Mouse (Mus musculus): ENCODE results near the gene Cyp4f13. TPM values are rescaled to one million over a fixed set of nuclear protein-coding genes. Genes with fewer than 3 reads are reported as not detected.
A peak's percentile ranks its signal among the peaks of the same experiment; 100 is the strongest.

The Cyp4f13 gene
- total RNA-seq (2021) = 10 to 100 TPM; 16.4 to 19.2 TPM
- long read RNA-seq, partial matches to known transcripts = 1 of 9 reads
- long read RNA-seq, other reads (novel, unspliced or antisense) = 5 of 9 reads

GRCm38 (mm10) chr17:32947215-32947914 lies at the start of gene Cyp4f13:
Gene Cyp4f13 (minus strand): TSS chr17:32947402.
- DNase-seq (ENCODE audit: low spot score in 2 of 2) = peak; percentile 96 to 97

GRCm38 (mm10) chr17:32992699-32993474 lies 45.7 kb upstream of the Cyp4f13 start, which contains the start of gene Zfp952:
Gene Zfp952 (plus strand): TSS chr17:32993129.
- peak; percentile 88 to 90 for DNase-seq (ENCODE audit: low spot score in 2 of 2)

- DNase-seq (ENCODE audit: low spot score in 2 of 2) = peak in 1 of 2 experiments; percentile 28
Observed at GRCm38 (mm10) chr17:32991965-32992698, 44.9 kb upstream of the Cyp4f13 start.

GRCm38 (mm10) chr17:32986301-32986700 lies 39.1 kb upstream of the Cyp4f13 start:
- no peak for DNase-seq (ENCODE audit: low spot score in 2 of 2)

- no peak for DNase-seq (ENCODE audit: low spot score in 2 of 2)
Observed at GRCm38 (mm10) chr17:32981361-32981760, 34.2 kb upstream of the Cyp4f13 start.

- peak; percentile 90 to 92 for DNase-seq (ENCODE audit: low spot score in 2 of 2)
Observed at GRCm38 (mm10) chr17:32965623-32966290, 18.6 kb upstream of the Cyp4f13 start, which contains the start of gene Zfp472. Gene Zfp472 (plus strand): TSS chr17:32965814.

GRCm38 (mm10) chr17:32965253-32965622 lies 18.0 kb upstream of the Cyp4f13 start:
- DNase-seq (ENCODE audit: low spot score in 2 of 2) = no peak

GRCm38 (mm10) chr17:32951441-32951840 lies 4.2 kb upstream of the Cyp4f13 start:
- DNase-seq (ENCODE audit: low spot score in 2 of 2) = peak; percentile 90

GRCm38 (mm10) chr17:32951006-32951405 lies 3.8 kb upstream of the Cyp4f13 start:
- DNase-seq (ENCODE audit: low spot score in 2 of 2) = no peak

GRCm38 (mm10) chr17:32950136-32950535 lies 2.9 kb upstream of the Cyp4f13 start:
- DNase-seq (ENCODE audit: low spot score in 2 of 2) = no peak

- peak in 1 of 2 experiments; percentile 6 for DNase-seq (ENCODE audit: low spot score in 2 of 2)
Observed at GRCm38 (mm10) chr17:32946716-32947115, 486 bp downstream of the Cyp4f13 start.

GRCm38 (mm10) chr17:32944402-32945035 lies 2.7 kb downstream of the Cyp4f13 start:
- no peak for DNase-seq (ENCODE audit: low spot score in 2 of 2)

GRCm38 (mm10) chr17:32943661-32944060 lies 3.5 kb downstream of the Cyp4f13 start:
- no peak for DNase-seq (ENCODE audit: low spot score in 2 of 2)

- no peak for DNase-seq (ENCODE audit: low spot score in 2 of 2)
Observed at GRCm38 (mm10) chr17:32939831-32940230, 7.4 kb downstream of the Cyp4f13 start.

GRCm38 (mm10) chr17:32927803-32928202 lies 19.4 kb downstream of the Cyp4f13 start:
- no peak for DNase-seq (ENCODE audit: low spot score in 2 of 2)

GRCm38 (mm10) chr17:32924658-32925312 lies 22.4 kb downstream of the Cyp4f13 start:
- peak; percentile 59 to 67 for DNase-seq (ENCODE audit: low spot score in 2 of 2)

- no peak for DNase-seq (ENCODE audit: low spot score in 2 of 2)
Observed at GRCm38 (mm10) chr17:32923681-32924080, 23.5 kb downstream of the Cyp4f13 start.

GRCm38 (mm10) chr17:32919123-32919522 lies 28.1 kb downstream of the Cyp4f13 start:
- no peak for DNase-seq (ENCODE audit: low spot score in 2 of 2)

GRCm38 (mm10) chr17:32917131-32917530 lies 30.1 kb downstream of the Cyp4f13 start, which contains the start of gene Cyp4f14:
Gene Cyp4f14 (minus strand): TSS chr17:32917342.
- DNase-seq (ENCODE audit: low spot score in 2 of 2) = peak; percentile 26 to 39

GRCm38 (mm10) chr17:32916075-32916474 lies 31.1 kb downstream of the Cyp4f13 start:
- no peak for DNase-seq (ENCODE audit: low spot score in 2 of 2)
